Mouse (Mus musculus): ENCODE data around the gene Fndc1.

The Fndc1 gene

DNA sequence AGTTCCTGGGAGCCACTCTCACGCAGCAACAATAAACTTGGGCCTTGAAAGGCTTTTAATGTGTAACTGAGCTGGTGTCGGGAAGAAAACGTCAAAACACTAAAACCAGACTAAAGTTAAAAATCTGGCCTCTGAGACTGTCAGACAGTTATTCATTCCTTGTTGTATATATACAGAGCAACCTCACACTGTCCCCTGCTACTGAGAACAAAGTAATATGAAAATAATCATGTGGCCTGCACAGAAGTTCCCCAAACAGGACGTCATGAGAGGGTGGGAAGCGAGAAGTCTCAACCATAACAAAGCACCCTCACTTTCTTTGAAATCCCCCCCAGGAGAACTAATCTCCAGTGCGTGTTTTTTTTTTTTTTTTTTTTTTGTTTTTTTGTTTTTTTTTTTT is 109.2 kb downstream of the Fndc1 start:
- DNase-seq (ENCODE audit: extremely low read depth, insufficient read length, low spot score) = no peak

DNA sequence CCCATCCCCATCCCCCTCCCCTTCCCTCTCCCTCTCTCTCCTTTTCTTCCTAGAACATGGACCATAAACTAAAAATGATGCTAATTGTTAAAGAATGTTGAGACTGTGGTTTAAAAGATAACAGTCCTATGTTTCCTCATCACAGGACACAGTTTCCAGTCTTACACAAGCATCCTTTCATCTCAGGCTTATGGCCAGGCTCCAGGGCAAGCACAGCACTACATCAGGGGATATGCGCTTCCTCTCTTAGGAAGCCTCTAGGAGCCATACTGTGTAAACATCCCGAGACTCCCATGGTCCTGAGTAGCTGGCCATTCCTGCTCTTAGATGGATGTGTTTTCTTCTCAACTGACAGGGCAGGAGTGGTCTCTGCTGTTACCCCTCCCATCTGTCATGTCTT is 114.1 kb downstream of the Fndc1 start:
- DNase-seq (ENCODE audit: extremely low read depth, insufficient read length, low spot score) = no peak

DNA sequence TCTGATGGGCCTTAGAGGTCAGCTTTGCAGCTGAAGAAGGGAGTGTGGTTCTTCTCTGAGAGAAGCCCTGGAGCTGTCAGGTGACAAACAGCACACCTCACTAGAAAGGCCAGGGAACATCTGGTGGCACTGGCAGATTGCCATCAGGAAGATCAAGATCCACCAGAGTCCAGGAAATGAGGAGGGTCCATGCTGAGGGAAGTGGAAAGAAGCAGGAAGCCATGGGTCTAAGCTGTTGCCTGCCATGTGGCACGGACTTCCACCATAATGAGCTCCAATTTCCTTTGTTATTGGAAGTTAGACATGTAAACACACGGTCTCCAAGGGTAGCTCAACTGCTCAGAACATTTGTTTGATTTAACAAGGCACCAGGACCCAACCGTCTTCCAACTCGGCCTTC is 120.0 kb downstream of the Fndc1 start:
- DNase-seq (ENCODE audit: extremely low read depth, insufficient read length, low spot score) = no peak

DNA sequence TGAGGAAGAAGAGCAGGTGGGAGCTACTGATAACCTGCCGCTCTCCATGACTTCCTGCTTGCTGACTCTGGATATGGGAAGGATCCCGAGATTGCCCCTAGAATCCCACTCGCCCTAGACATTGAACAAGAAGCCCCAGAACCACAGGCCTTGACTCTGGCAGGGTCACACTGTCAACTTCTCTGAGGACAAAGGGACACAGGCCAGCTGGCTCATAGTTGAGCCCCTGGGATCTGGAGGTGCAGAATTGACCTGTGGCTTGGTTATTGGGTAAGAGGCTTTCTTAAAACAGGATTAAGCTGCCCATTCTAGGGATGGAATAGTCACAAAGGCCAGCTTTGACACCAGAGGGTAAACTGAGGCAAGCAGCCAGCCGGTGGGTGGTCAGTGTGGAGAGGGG is 136.8 kb downstream of the Fndc1 start:
- DNase-seq (ENCODE audit: extremely low read depth, insufficient read length, low spot score) = no peak

Data from 3134 (cell line).